Mouse (Mus musculus) gastrocnemius, postnatal 36 days (tissue): Measurements from ENCODE around the gene Zc3h15. TPM values are rescaled to one million over a fixed set of nuclear protein-coding genes. Genes with fewer than 3 reads are reported as not detected.
"Not testable (repeated sequence)": the region's sequence is repeated elsewhere in the genome, so short reads cannot be mapped to it uniquely, and the experiment has no call there.

Experiments
- DNase-seq, 2 experiments: peaks; one replicate each; pipeline ENCODE4 v3.0.0; 2022
- intact Hi-C: fragments of 180-260 bp; cut with DNase I; formaldehyde crosslinking; loops from one replicate; pipeline ENCODE4 v1.15.1; 2025
- total RNA-seq, 2 experiments: library from RNA; stranded (reverse); gene quantifications; 2 replicates each; pipeline ENCODE4 v1.2.3; 2021

Zc3h15 gene
- total RNA-seq, 2 experiments from 2014 or later: 56.2 to 58.0 TPM

DNA sequence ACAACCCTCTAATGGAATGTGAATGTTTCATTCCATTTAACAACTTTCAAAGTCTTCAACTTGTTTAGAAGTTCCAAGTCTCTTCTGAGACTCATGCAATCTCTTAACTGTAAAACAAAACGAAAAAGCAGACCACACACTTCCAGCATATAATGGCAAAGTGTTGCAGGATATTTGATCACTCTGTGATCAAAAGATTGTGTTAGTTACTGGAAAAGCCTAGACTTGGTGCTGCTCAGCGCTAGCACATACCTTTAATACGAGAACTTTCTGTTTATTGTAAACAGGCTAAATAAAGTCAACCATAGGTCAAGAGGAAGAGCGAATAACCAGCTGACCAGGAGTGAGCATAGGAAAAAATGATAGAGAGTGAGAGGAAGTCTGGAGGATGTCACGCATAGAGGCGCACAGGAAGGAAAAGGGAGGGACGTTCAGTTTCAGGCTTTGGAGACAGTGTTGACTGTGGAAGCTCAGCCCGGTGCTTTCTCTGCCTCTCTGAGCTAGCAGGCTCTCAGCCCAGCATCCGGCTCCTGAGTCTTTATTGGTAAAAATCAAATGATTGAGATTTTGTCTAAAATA is 61.4 kb downstream of the Zc3h15 start:
- DNase-seq: no peak
- intact Hi-C loops: loop anchor here (2.0 kb wide), 1 partner anchor 13 kb away; no protein-coding TSS in a partner anchor

DNA sequence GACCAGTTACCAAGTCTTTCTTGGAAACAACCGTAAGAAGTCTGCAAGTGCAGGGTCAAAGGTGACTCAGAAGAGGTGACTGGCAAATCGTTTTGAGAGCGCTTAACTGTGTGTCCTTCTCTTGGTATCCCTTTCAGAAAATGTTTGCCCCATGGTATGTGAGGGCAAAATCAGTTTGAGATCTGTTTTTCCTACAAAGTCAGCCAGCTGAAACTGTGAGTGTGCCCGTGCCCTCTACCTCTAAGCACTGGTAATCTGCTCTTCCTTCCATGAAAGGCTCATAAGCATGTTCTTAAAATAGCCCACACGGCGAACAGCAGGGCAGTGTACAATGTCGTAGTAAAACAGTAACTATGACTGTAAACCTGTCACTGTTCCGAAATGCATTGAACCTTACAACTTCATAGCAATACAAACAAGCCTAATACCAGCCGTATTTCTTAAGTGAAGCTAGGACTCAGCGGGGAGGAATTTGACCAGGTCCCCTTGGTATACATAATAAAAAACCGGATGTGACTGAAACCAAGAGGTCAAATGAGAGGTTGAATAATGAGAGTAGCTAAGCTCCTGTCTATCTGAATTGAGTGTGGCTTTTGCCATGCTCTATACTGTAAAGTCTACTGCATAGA is 65.8 kb downstream of the Zc3h15 start:
- intact Hi-C loops: no loop called here
- DNase-seq: no peak

DNA sequence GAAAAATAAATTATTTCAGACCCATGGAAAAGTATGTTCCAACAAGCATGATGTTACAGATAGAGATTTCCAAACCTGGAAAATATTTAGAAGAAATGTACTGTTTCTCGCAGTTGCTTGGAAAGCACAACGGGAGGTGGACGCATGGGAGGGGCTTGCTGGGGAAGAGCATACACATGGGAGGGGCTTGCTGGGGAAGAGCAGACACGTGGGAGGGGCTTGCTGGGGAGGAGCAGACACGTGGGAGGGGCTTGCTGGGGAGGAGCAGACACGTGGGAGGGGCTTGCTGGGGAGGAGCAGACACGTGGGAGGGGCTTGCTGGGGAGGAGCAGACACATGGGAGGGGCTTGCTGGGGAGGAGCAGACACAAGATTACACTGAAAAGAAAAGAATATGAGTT is 69.0 kb downstream of the Zc3h15 start:
- DNase-seq, intact Hi-C loops: not testable (repeated sequence)

DNA sequence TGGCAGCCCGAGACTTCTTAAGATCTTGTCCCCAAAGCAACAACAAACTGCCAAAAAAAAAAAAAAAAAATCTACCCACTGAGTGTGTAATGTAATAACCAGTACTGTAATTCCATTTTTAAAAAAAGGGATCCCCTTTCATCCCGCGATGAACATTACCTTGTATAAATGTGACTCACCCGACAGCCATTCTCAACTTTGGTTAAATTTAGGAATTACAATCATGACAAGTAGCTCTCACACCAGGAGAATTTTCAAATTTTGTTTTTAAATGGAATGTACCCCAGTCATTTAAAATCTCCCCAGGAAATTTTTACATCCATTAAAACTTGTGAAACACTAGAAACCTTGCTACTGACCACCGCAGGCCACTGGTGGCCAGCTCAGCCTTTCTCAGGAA is 69.7 kb downstream of the Zc3h15 start:
- intact Hi-C loops: no loop called here
- DNase-seq: no peak

Other genes with a start within 250 kb of the Zc3h15 start
- 10 to 100 TPM; 39.4 to 48.9 TPM for gene Itgav, start 80.0 kb downstream of the Zc3h15 start, total RNA-seq
- gene Fam171b, start 168.2 kb downstream of the Zc3h15 start, total RNA-seq: 1 to 10 TPM in 1 of 2 experiments, under 1 TPM in 1; 0.84 to 1.6 TPM